In genomic region chr7:67954591-67955185, GRCm38 (mm10) we compare ENCODE assay signal across 9 mouse cellular contexts. TPM values are rescaled to one million over a fixed set of nuclear protein-coding genes. Genes with fewer than 3 reads are reported as not detected.
DNase-seq lines count a peak whose midpoint lies in the region; ATAC-seq and TF ChIP-seq lines count a peak whose summit lies in the region.
"Had no signal": no experiment of that assay in that cellular context is flagged by ENCODE, and none has a peak within 500 bp of the region (broad histone marks: within the 10 kb centered on the region; RNA-seq: fewer than 3 reads in every experiment).

No protein-coding gene starts in this region.

- no peak for TF ChIP-seq POLR2A in myocyte (IDR thresholded peaks at IDR 0.05; ENCODE audit: insufficient read length, low read depth)

- H3K27me3 ChIP-seq in embryonic facial prominence, embryonic 11.5 days (ENCODE audit: control insufficient read depth, insufficient read depth, low read length) = no peaks in the 10 kb centered on the region
- H3K27me3 ChIP-seq in hindbrain, postnatal 0 days (ENCODE audit: insufficient read depth, low read length) = no peaks in the 10 kb centered on the region
- no peaks in the 10 kb centered on the region for H3K27me3 ChIP-seq in myocyte (ENCODE audit: control insufficient read depth, insufficient read depth, insufficient read length)

- peak; percentile 26 for DNase-seq in kidney, adult 9 months
- DNase-seq in kidney, adult 11 months = no peak
- peak; percentile 33 for DNase-seq in embryonic facial prominence, embryonic 11.5 days (ENCODE audit: low spot score)
- no peak for DNase-seq in hindbrain, postnatal 0 days (ENCODE audit: low spot score)
- no peak for DNase-seq in thymus, postnatal 4 days
- no peak for DNase-seq in right cerebral cortex, postnatal 10 days (ENCODE audit: low spot score in 2 of 2)

- no peak for TF ChIP-seq CTCF in hindbrain, postnatal 0 days (IDR thresholded peaks at IDR 0.05; ENCODE audit: low read depth)

- WGBS in embryonic facial prominence, embryonic 11.5 days = 3% methylated on average over 10 of the region's 10 CpGs
- WGBS in hindbrain, postnatal 0 days = 4% methylated on average over 10 of the region's 10 CpGs

- no peaks in the 10 kb centered on the region for H3K36me3 ChIP-seq in embryonic facial prominence, embryonic 11.5 days (replicated peaks; ENCODE audit: control insufficient read depth, insufficient read depth, low read depth, low read length)
- H3K36me3 ChIP-seq in hindbrain, postnatal 0 days (ENCODE audit: insufficient read depth, low read length) = no peaks in the 10 kb centered on the region
- H3K36me3 ChIP-seq in myocyte (ENCODE audit: control insufficient read depth, insufficient read depth) = no peaks in the 10 kb centered on the region
- H3K36me3 ChIP-seq: G1E had no signal

- no peaks in the 10 kb centered on the region for H3K4me1 ChIP-seq in embryonic facial prominence, embryonic 11.5 days (ENCODE audit: control insufficient read depth, insufficient read depth, low read length)
- H3K4me1 ChIP-seq in hindbrain, postnatal 0 days (ENCODE audit: insufficient read depth, low read length) = peaks cover 28% of the 10 kb centered on the region

- H3K79me2 ChIP-seq in myocyte (ENCODE audit: control insufficient read depth, insufficient read depth) = peaks cover 64% of the 10 kb centered on the region

- no peaks in the 10 kb centered on the region for H3K9me3 ChIP-seq in embryonic facial prominence, embryonic 11.5 days (replicated peaks; ENCODE audit: control insufficient read depth, low read length)
- no peaks in the 10 kb centered on the region for H3K9me3 ChIP-seq in hindbrain, postnatal 0 days (ENCODE audit: low read length)

- H3K27ac ChIP-seq in embryonic facial prominence, embryonic 11.5 days (replicated peaks; ENCODE audit: low read depth, low read length) = no peak overlapping the region
- H3K27ac ChIP-seq in hindbrain, postnatal 0 days = no peak overlapping the region; the same call in 1 of the 2 replicates

- peak overlapping the region; percentile 98 for H3K4me3 ChIP-seq in embryonic facial prominence, embryonic 11.5 days (ENCODE audit: low read depth, low read length)
- H3K4me3 ChIP-seq in hindbrain, postnatal 0 days (ENCODE audit: low read length) = peak overlapping the region; percentile 68
- peak overlapping the region; percentile 94 for H3K4me3 ChIP-seq in myocyte

- H3ac ChIP-seq in myocyte (ENCODE audit: control insufficient read depth, insufficient read length) = no peak overlapping the region

- H3K4me2 ChIP-seq in embryonic facial prominence, embryonic 11.5 days (ENCODE audit: low read depth, low read length) = peak overlapping the region; percentile 97
- H3K4me2 ChIP-seq in hindbrain, postnatal 0 days (ENCODE audit: low read depth, low read length) = peak overlapping the region; percentile 100
- H3K4me2 ChIP-seq in myocyte (ENCODE audit: low read depth) = peak overlapping the region; percentile 91

- peak overlapping the region; percentile 89 for H3K9ac ChIP-seq in embryonic facial prominence, embryonic 11.5 days (replicated peaks; ENCODE audit: low read length)
- H3K9ac ChIP-seq in hindbrain, postnatal 0 days (replicated peaks; ENCODE audit: low read length) = peak overlapping the region; percentile 94

- no peak for ATAC-seq in embryonic facial prominence, embryonic 11.5 days (replicated peaks; ENCODE audit: insufficient number of reproducible peaks, low FRiP score, low TSS enrichment, low read depth)
- ATAC-seq in hindbrain, postnatal 0 days = no peak
- no peak for ATAC-seq in erythroid progenitor cell, adult 5-6 weeks (replicated peaks; ENCODE audit: low FRiP score, poor library complexity, severe bottlenecking)

TF ChIP-seq in myocyte, 11 proteins besides CTCF, POLR2A, EP300 and RAD21:
- TF ChIP-seq SRF (IDR thresholded peaks at IDR 0.05; ENCODE audit: control insufficient read depth, insufficient read length, low read depth) (no peak), CEBPB (IDR thresholded peaks at IDR 0.05; ENCODE audit: insufficient read depth, poor library complexity, severe bottlenecking) (no peak), POLR2AphosphoS2 (IDR thresholded peaks at IDR 0.05; ENCODE audit: insufficient read length, low read depth) (no peak), TCF12 (IDR thresholded peaks at IDR 0.05; ENCODE audit: insufficient read depth, poor library complexity, severe bottlenecking) (no peak), USF1 (IDR thresholded peaks at IDR 0.05; ENCODE audit: low read depth) (no peak), MYOG (IDR thresholded peaks at IDR 0.05; ENCODE audit: control insufficient read depth in 1 of 3, insufficient read depth in 1 of 3, insufficient read length in 2 of 3, low read depth in 2 of 3) (no peak), E2F4 (IDR thresholded peaks at IDR 0.05; ENCODE audit: insufficient read depth) (no peak), MYOD1 (IDR thresholded peaks at IDR 0.05; ENCODE audit: control insufficient read depth in 1 of 3, insufficient read length in 2 of 3, low read depth in 2 of 3) (no peak), REST (IDR thresholded peaks at IDR 0.05; ENCODE audit: insufficient read depth, insufficient read length) (no peak), MAX (IDR thresholded peaks at IDR 0.05; ENCODE audit: low read depth) (no peak), TCF3 (IDR thresholded peaks at IDR 0.05; ENCODE audit: insufficient read length, low read depth) (no peak)

RNA-seq across cellular contexts. Expression of gene Igf1r, which starts 2.1 kb away (rescaled TPM):
- polyA plus RNA-seq in embryonic facial prominence, embryonic 11.5 days (2014; fragmentation: Nextera tagmentation; extraction: Ambion mirVana) = 19.4 and 20.2 TPM in 2 replicates
- total RNA-seq in hindbrain, postnatal 0 days (2014; rRNA removed) = 36.2 and 43.2 TPM in 2 replicates
- polyA plus RNA-seq in hindbrain, postnatal 0 days (2015; fragmentation: Nextera tagmentation; extraction: Ambion mirVana) = 12.1 and 13.1 TPM in 2 replicates
- 7.9 TPM for polyA plus RNA-seq in myocyte (2012; fragmentation: generic; extraction: Trizol)
- 17.3 and 28.1 TPM in 2 replicates for total RNA-seq in erythroid progenitor cell, adult 5-6 weeks (2015; ENCODE audit: low replicate concordance)
- 16.8 and 18.1 TPM in 2 replicates for total RNA-seq in erythroid progenitor cell, adult 5-6 weeks (2017; ENCODE audit: low replicate concordance)

Comparison
In these comparisons a context has a peak if more than half of its experiments do, and no peak if none do; other contexts are left out.
1. DNase-seq: peak in kidney, adult 9 months (single experiment) and embryonic facial prominence, embryonic 11.5 days (single experiment); none in kidney, adult 11 months (single experiment), hindbrain, postnatal 0 days (single experiment), thymus, postnatal 4 days (single experiment) and right cerebral cortex, postnatal 10 days (0 of 2).
2. Peak in every context shown above with its lines, with median percentiles within 50 percentile points of each other: H3K4me2 ChIP-seq and H3K4me3 ChIP-seq.